Mouse (Mus musculus) liver, embryonic 14.5 days (tissue): ENCODE results near the gene Hdac9. TPM values are rescaled to one million over a fixed set of nuclear protein-coding genes. Genes with fewer than 3 reads are reported as not detected.
"Not testable (repeated sequence)": the region's sequence is repeated elsewhere in the genome, so short reads cannot be mapped to it uniquely, and the experiment has no call there.

Experiments
- ATAC-seq: fragments of 200-750 bp; cut with Nextera tagmentation; 2 replicates; pipeline ENCODE4 v1.8.0; 2017; ENCODE audit warnings: moderate number of reproducible peaks, mild to moderate bottlenecking, moderate library complexity; ENCODE audit not compliant: insufficient read depth
- DNase-seq, 3 experiments: peaks; one replicate each; pipeline ENCODE4 v3.0.0-alpha.2; 2012 to 2013; ENCODE audit warnings: low read depth in 3 of 3, low spot score in 3 of 3
- H3K27ac ChIP-seq: fragments of 300-500 bp; sonication (generic); 2 replicates; pipeline ENCODE4 v1.5.1; 2014; ENCODE audit warnings: moderate library complexity, mild to moderate bottlenecking, control low read depth, inconsistent platforms
- H3K27me3 ChIP-seq: fragments of 300-500 bp; sonication (generic); 2 replicates; pipeline ENCODE4 v1.6.1; 2014; ENCODE audit warnings: mild to moderate bottlenecking, low read length, moderate library complexity; ENCODE audit not compliant: control insufficient read depth, insufficient read depth
- H3K36me3 ChIP-seq: fragments of 300-500 bp; sonication (generic); replicated peaks from 2 replicates; pipeline ENCODE4 v1.6.1; 2014; ENCODE audit warnings: low read depth; ENCODE audit not compliant: control insufficient read depth, insufficient read depth
- H3K4me1 ChIP-seq, 2 experiments: fragments of 200-500 bp in 1 of 2; fragments of 300-500 bp in 1 of 2; sonication (generic) in 1 of 2; replicated peaks; 2 replicates each; pipeline ENCODE4 v1.6.1; 2012 to 2014; ENCODE audit warnings: antibody characterized with exemption in 1 of 2, inconsistent platforms in 1 of 2, low read length in 1 of 2; ENCODE audit not compliant: control insufficient read depth in 2 of 2, insufficient read depth in 2 of 2
- H3K4me2 ChIP-seq: fragments of 300-500 bp; sonication (generic); 2 replicates; pipeline ENCODE4 v1.6.1; 2014; ENCODE audit warnings: low read depth, mild to moderate bottlenecking, control low read depth, moderate library complexity
- H3K4me3 ChIP-seq, 2 experiments: fragments of 200-500 bp in 1 of 2; fragments of 300-500 bp in 1 of 2; sonication (generic) in 1 of 2; 2 replicates each; pipeline ENCODE4 v1.5.1; 2012 to 2014; ENCODE audit warnings: low read depth in 2 of 2, low read length in 2 of 2, mild to moderate bottlenecking in 2 of 2, control low read depth in 1 of 2, inconsistent platforms in 1 of 2, moderate library complexity in 1 of 2; ENCODE audit not compliant: insufficient read depth in 1 of 2
- H3K9ac ChIP-seq: fragments of 300-500 bp; sonication (generic); replicated peaks from 2 replicates; pipeline ENCODE4 v1.6.1; 2014; ENCODE audit warnings: mild to moderate bottlenecking, control low read depth, moderate library complexity
- H3K9me3 ChIP-seq: fragments of 300-500 bp; sonication (generic); 2 replicates; pipeline ENCODE4 v1.6.1; 2016; ENCODE audit warnings: low read length, mixed read lengths; ENCODE audit not compliant: control insufficient read depth
- CTCF ChIP-seq: IDR thresholded peaks from 2 replicates; pipeline ENCODE4 v1.5.1; 2016; ENCODE audit warnings: antibody characterized with exemption, low read depth, control low read depth
- EP300 ChIP-seq: IDR thresholded peaks from 2 replicates; pipeline ENCODE4 v1.6.1; 2016; ENCODE audit warnings: antibody characterized with exemption, low read depth
- WGBS: fragments of 180-500 bp; shearing (Covaris S2); extraction: QIAGEN DNeasy Blood & Tissue Kit; methylation state at CpG from one replicate; pipeline ENCODE4 v1.1.7; 2014; ENCODE audit not compliant: insufficient replicate concordance; 5-methylcytosine and 5-hydroxymethylcytosine counted together
- polyA plus RNA-seq, 2 experiments: library from polyadenylated mRNA; depleted of rRNA in 1 of 2; stranded (reverse) in 1 of 2; unstranded in 1 of 2; fragments of >200 nt; fragmentation: Nextera tagmentation in 1 of 2; extraction: Ambion mirVana in 1 of 2; gene quantifications; 2 replicates each; pipeline versions ENCODE4 v1.2.1 to v1.2.3; 2012 to 2014

The Hdac9 gene
- polyA plus RNA-seq, 2 experiments, result 1.3 to 1.4 TPM

- Histone ChIP-seq H3K27me3 (no peaks in the 10 kb centered on the region), H3K4me2 (no peak overlapping the region), H3K9me3 (no peaks in the 10 kb centered on the region), H3K27ac (no peak overlapping the region), H3K9ac (no peak overlapping the region), H3K4me3 (no peak overlapping the region), H3K4me1 (no peaks in the 10 kb centered on the region), H3K36me3 (no peaks in the 10 kb centered on the region)
- TF ChIP-seq EP300 (no peak), CTCF (no peak)
- ATAC-seq (no peak), DNase-seq (no peak)
- 52% methylated on average over 4 of the region's 4 CpGs for WGBS
Observed at GRCm38 (mm10) chr12:34472542-34472941, 444.4 kb downstream of the Hdac9 start.

- WGBS, result 54% methylated on average over 1 of the region's 1 CpGs
- H3K4me3 ChIP-seq, result no peak overlapping the region
- no peak for DNase-seq
- TF ChIP-seq EP300 (no peak), CTCF (no peak)
- no peaks in the 10 kb centered on the region for H3K27me3 ChIP-seq
- no peak overlapping the region for H3K9ac ChIP-seq
- H3K27ac ChIP-seq, result no peak overlapping the region
- no peak for ATAC-seq
- no peak overlapping the region for H3K4me2 ChIP-seq
- H3K36me3 ChIP-seq, result no peaks in the 10 kb centered on the region
- H3K9me3 ChIP-seq, result no peaks in the 10 kb centered on the region
- H3K4me1 ChIP-seq, result no peaks in the 10 kb centered on the region
Observed at GRCm38 (mm10) chr12:34461728-34462127, 455.2 kb downstream of the Hdac9 start.

- ATAC-seq, result no peak
- Histone ChIP-seq H3K9ac (no peak overlapping the region), H3K4me3 (no peak overlapping the region), H3K4me2 (no peak overlapping the region), H3K9me3 (no peaks in the 10 kb centered on the region), H3K4me1 (no peaks in the 10 kb centered on the region), H3K27ac (no peak overlapping the region), H3K27me3 (no peaks in the 10 kb centered on the region), H3K36me3 (no peaks in the 10 kb centered on the region)
- no peak for DNase-seq
- TF ChIP-seq EP300, result no peak
- TF ChIP-seq CTCF, result no peak
- WGBS, result 64% methylated on average over 5 of the region's 5 CpGs
Observed at GRCm38 (mm10) chr12:34452643-34453042, 464.3 kb downstream of the Hdac9 start.

GRCm38 (mm10) chr12:34451198-34451597 lies 465.7 kb downstream of the Hdac9 start:
- TF ChIP-seq CTCF, result peak; percentile 19
- no peak for TF ChIP-seq EP300
- Histone ChIP-seq H3K27ac (no peak overlapping the region), H3K4me2 (no peak overlapping the region), H3K4me1 (no peaks in the 10 kb centered on the region), H3K27me3 (no peaks in the 10 kb centered on the region), H3K9ac (no peak overlapping the region), H3K36me3 (no peaks in the 10 kb centered on the region), H3K4me3 (no peak overlapping the region), H3K9me3 (no peaks in the 10 kb centered on the region)
- 33% methylated on average over 2 of the region's 2 CpGs for WGBS
- DNase-seq (no peak), ATAC-seq (no peak)

- not testable (repeated sequence) for H3K27me3 ChIP-seq, H3K27ac ChIP-seq, H3K9ac ChIP-seq, DNase-seq, H3K4me3 ChIP-seq, H3K9me3 ChIP-seq, ATAC-seq, H3K36me3 ChIP-seq, H3K4me1 ChIP-seq, H3K4me2 ChIP-seq
- 70% methylated on average over 1 of the region's 1 CpGs for WGBS
Observed at GRCm38 (mm10) chr12:34444724-34445123, 472.2 kb downstream of the Hdac9 start.
